Mouse (Mus musculus) heart, embryonic 14.5 days (tissue): ENCODE results near the gene Oas1f. TPM values are rescaled to one million over a fixed set of nuclear protein-coding genes. Genes with fewer than 3 reads are reported as not detected.
"Not testable (repeated sequence)": the region's sequence is repeated elsewhere in the genome, so short reads cannot be mapped to it uniquely, and the experiment has no call there.

ENCODE experiments used
- ATAC-seq: fragments of 200-750 bp; cut with Nextera tagmentation; 2 replicates; pipeline ENCODE4 v1.8.0; 2017; ENCODE audit warnings: low read depth, moderate TSS enrichment; ENCODE audit not compliant: insufficient number of reproducible peaks, insufficient read depth, low FRiP score
- H3K27ac ChIP-seq, 2 experiments: fragments of 200-500 bp in 1 of 2; fragments of 300-500 bp in 1 of 2; sonication (generic) in 1 of 2; replicated peaks in 1 of 2; 2 replicates each; pipeline ENCODE4 v1.5.1; 2012 to 2014; ENCODE audit warnings: low read depth in 2 of 2, low read length in 2 of 2, control low read depth in 1 of 2, mild to moderate bottlenecking in 1 of 2, mixed read lengths in 1 of 2; ENCODE audit not compliant: control insufficient read depth in 1 of 2, insufficient read depth in 1 of 2
- H3K27me3 ChIP-seq: fragments of 300-500 bp; sonication (generic); 2 replicates; pipeline ENCODE4 v1.6.1; 2014; ENCODE audit warnings: mild to moderate bottlenecking, low read length, control low read depth; ENCODE audit not compliant: control insufficient read depth, insufficient read depth
- H3K36me3 ChIP-seq: fragments of 300-500 bp; sonication (generic); 2 replicates; pipeline ENCODE4 v1.6.1; 2014; ENCODE audit warnings: mild to moderate bottlenecking, control low read depth, low read length, mixed read lengths; ENCODE audit not compliant: control insufficient read depth, insufficient read depth
- H3K4me1 ChIP-seq, 2 experiments: fragments of 200-500 bp in 1 of 2; fragments of 300-500 bp in 1 of 2; sonication (generic) in 1 of 2; 2 replicates each; pipeline ENCODE4 v1.6.1; 2012 to 2014; ENCODE audit warnings: low read length in 2 of 2, control low read depth in 1 of 2, mixed read lengths in 1 of 2; ENCODE audit not compliant: control insufficient read depth in 2 of 2, insufficient read depth in 2 of 2
- H3K4me2 ChIP-seq: fragments of 300-500 bp; sonication (generic); 2 replicates; pipeline ENCODE4 v1.6.1; 2014; ENCODE audit warnings: mild to moderate bottlenecking, low read length
- H3K4me3 ChIP-seq, 2 experiments: fragments of 200-500 bp in 1 of 2; fragments of 300-500 bp in 1 of 2; sonication (generic) in 1 of 2; 2 replicates each; pipeline ENCODE4 v1.5.1; 2012 to 2014; ENCODE audit warnings: low read length in 2 of 2, mild to moderate bottlenecking in 2 of 2, control low read depth in 1 of 2, low read depth in 1 of 2, moderate library complexity in 1 of 2; ENCODE audit not compliant: control insufficient read depth in 1 of 2, insufficient read depth in 1 of 2
- H3K9ac ChIP-seq: fragments of 300-500 bp; sonication (generic); 2 replicates; pipeline ENCODE4 v1.6.1; 2014; ENCODE audit warnings: mild to moderate bottlenecking, low read length
- H3K9me3 ChIP-seq: fragments of 300-500 bp; sonication (generic); 2 replicates; pipeline ENCODE4 v1.6.1; 2016; ENCODE audit warnings: low read length, control low read depth; ENCODE audit not compliant: control insufficient read depth
- WGBS: fragments of 180-500 bp; shearing (Covaris S2); extraction: QIAGEN DNeasy Blood & Tissue Kit; methylation state at CpG from one replicate; pipeline ENCODE4 v1.1.7; 2014; 5-methylcytosine and 5-hydroxymethylcytosine counted together
- polyA plus RNA-seq: library from polyadenylated mRNA; unstranded; fragments of >200 nt; fragmentation: Nextera tagmentation; extraction: Ambion mirVana; gene quantifications from 2 replicates; pipeline ENCODE4 v1.2.1, GENCODE M21; 2014

Oas1f gene
- polyA plus RNA-seq, result not detected in 2 replicates

DNA sequence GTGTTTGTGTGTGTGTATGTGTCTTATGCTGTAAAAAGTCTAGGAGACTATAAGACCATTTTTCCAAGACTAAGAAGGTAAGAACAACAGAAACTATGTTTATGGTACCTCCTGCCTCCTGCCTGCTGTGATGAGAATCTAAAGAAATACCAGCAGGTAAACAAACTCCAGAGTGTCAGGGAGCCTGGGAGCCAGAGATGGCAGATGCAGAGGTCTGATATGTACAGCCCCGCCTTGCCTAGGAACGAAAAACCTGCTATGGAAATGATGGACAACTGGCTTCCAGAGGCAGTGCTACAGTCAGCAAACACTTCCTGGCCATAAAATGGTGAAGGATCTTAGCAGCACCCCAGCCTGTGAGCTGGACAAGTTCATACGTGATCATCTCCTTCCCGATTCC is at the start of gene Oas1f:
Gene Oas1f, plus strand, starts transcription at position 301 of the 400 bp plus-strand sequence.
- no peaks in the 10 kb centered on the region for H3K36me3 ChIP-seq
- H3K4me1 ChIP-seq, result no peaks in the 10 kb centered on the region
- H3K9me3 ChIP-seq, result 0 out of 2 replicates have a peak, but pooled peaks cover 4% of the 10 kb centered on the region
- H3K9ac ChIP-seq, result no peak within 1 kb of the TSS
- WGBS, result 75% methylated on average over 4 of the region's 4 CpGs
- no peak within 1 kb of the TSS for H3K27ac ChIP-seq
- no peak for ATAC-seq
- no peak within 1 kb of the TSS for H3K4me3 ChIP-seq
- H3K4me2 ChIP-seq, result no peak within 1 kb of the TSS
- H3K27me3 ChIP-seq, result no peaks in the 10 kb centered on the region

DNA sequence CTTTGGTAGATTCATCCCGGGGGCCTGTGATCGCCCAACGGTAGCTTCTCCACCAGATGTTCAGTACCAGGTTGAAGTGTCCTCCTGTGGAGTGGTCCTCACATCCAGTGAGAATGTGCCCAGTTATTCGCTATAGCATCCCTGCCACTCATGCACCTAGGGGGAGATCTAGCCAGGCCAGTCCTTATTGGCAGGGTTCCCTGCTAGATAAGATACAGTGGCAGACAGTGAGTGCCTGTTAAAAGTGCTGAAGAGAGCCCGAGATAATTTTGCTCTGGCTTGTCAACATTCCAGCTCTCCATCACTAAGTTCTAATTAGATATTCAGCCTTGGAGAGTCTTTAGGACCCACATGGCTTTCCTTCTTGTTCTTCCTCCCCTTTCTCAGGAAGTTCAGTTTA is 49.0 kb upstream of the Oas1f start:
- H3K4me1 ChIP-seq, result not testable (repeated sequence)

DNA sequence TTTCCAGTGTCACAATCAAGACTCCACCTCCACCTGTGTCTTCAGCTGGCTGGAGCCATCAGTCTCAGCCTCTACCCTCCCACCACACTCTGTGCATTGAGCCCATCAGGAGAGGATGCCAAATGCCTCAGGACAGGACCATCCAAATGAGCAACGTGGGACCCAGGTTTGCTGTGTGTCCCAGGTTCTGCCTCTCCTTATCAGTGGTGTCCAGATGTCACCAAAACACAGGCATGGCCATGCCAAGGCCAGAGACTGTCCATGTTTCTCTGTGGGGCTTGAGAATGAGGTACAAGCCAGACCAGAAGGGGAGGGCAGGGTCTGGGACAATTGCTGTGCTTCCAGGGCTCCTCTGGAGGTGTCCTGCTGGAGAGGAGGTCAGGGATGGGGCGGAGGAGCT is 48.2 kb upstream of the Oas1f start:
- H3K27me3 ChIP-seq, result peaks cover 22% of the 10 kb centered on the region
- H3K27ac ChIP-seq, H3K9ac ChIP-seq, H3K36me3 ChIP-seq, H3K4me2 ChIP-seq, H3K9me3 ChIP-seq, H3K4me1 ChIP-seq, ATAC-seq, H3K4me3 ChIP-seq: not testable (repeated sequence)
- WGBS, result 65% methylated on average over 2 of the region's 2 CpGs

More for the DNA sequence above, 49.0 kb upstream of the Oas1f start:
- not testable (repeated sequence) for H3K4me2 ChIP-seq, ATAC-seq, H3K9me3 ChIP-seq, H3K9ac ChIP-seq, H3K27ac ChIP-seq, H3K36me3 ChIP-seq, H3K4me3 ChIP-seq
- WGBS, result 36% methylated on average over 5 of the region's 5 CpGs
- H3K27me3 ChIP-seq, result peaks cover 18% of the 10 kb centered on the region

DNA sequence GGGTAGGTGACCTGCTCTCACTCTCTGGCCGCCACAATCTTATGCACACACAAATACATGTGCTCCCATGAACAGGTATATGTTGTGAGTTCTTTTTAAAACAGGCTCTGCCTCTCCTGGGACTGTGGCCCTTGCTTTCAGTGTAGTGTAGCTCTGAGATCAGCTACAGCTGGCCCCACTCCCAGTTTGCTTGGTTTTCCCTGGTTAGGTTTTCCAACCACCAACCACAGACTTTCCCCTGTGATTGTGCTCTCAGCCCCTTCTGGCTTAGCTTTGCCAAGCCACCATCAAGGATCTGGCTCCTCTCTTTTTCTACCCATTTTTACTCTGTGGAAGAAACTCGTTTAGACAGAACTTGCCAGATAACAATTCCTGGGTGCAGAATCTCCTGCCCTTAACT is 43.6 kb upstream of the Oas1f start:
- Histone ChIP-seq H3K4me2 (no peak overlapping the region), H3K4me1 (no peaks in the 10 kb centered on the region), H3K9me3 (no peaks in the 10 kb centered on the region), H3K36me3 (no peaks in the 10 kb centered on the region), H3K27ac (no peak overlapping the region), H3K9ac (no peak overlapping the region), H3K4me3 (no peak overlapping the region), H3K27me3 (peaks cover 22% of the 10 kb centered on the region)
- no peak for ATAC-seq
- WGBS, result 57% methylated on average over 2 of the region's 2 CpGs

DNA sequence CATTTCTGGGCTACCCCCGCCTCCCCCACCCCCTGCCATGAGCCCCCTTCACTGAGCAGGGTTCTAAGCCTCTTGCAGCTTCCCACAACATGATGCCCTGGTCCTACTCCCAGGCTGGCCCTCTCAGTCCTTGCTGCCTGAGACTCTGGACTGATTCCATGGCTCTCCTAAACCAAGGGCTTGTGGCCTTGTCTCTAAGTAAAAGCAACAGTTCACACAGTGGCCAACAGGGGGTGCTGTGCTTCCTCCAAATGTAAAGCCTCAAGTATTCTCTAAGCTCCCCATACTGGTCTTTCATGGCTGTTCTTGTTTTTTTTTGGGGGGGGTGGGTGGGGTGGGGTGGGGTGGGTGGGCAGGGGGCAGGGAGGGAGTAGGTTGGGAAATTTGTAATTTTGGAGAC is 40.7 kb upstream of the Oas1f start:
- Histone ChIP-seq H3K27me3 (peaks cover 10% of the 10 kb centered on the region; the same call in 1 of the 2 replicates), H3K36me3 (no peaks in the 10 kb centered on the region), H3K4me1 (no peaks in the 10 kb centered on the region), H3K4me3 (no peak overlapping the region), H3K4me2 (no peak overlapping the region), H3K9me3 (no peaks in the 10 kb centered on the region), H3K9ac (no peak overlapping the region), H3K27ac (no peak overlapping the region)
- ATAC-seq, result no peak
- 82% methylated on average over 1 of the region's 1 CpGs for WGBS

DNA sequence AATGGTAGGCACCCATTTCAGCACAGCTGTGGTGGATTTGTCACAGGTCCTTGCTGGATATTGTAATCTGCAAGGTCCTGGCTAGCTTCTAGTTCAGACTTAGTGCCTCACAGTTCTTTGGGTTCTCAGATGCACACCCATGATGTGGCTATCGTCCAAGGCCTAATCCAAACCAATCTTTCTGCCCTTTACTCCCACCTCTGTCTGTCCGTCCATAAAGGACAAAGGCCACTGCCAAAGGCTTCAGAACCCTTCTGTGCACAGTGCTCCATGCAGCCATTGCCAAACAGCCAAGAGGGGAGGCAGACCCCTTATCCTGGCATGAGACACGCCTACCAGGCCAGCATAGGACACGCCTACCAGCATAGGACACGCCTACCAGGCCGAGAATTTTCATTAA is 38.0 kb upstream of the Oas1f start:
- no peak overlapping the region for H3K27ac ChIP-seq
- no peak for ATAC-seq
- no peaks in the 10 kb centered on the region for H3K9me3 ChIP-seq
- no peaks in the 10 kb centered on the region for H3K36me3 ChIP-seq
- no peak overlapping the region for H3K4me3 ChIP-seq
- H3K4me1 ChIP-seq, result peaks cover 4 to 7% of the 10 kb centered on the region in 2 experiments; a peak in 2 of 4 replicates
- no peak overlapping the region for H3K4me2 ChIP-seq
- no peak overlapping the region for H3K9ac ChIP-seq
- H3K27me3 ChIP-seq, result no peaks in the 10 kb centered on the region
- WGBS, result 41% methylated on average over 6 of the region's 6 CpGs

DNA sequence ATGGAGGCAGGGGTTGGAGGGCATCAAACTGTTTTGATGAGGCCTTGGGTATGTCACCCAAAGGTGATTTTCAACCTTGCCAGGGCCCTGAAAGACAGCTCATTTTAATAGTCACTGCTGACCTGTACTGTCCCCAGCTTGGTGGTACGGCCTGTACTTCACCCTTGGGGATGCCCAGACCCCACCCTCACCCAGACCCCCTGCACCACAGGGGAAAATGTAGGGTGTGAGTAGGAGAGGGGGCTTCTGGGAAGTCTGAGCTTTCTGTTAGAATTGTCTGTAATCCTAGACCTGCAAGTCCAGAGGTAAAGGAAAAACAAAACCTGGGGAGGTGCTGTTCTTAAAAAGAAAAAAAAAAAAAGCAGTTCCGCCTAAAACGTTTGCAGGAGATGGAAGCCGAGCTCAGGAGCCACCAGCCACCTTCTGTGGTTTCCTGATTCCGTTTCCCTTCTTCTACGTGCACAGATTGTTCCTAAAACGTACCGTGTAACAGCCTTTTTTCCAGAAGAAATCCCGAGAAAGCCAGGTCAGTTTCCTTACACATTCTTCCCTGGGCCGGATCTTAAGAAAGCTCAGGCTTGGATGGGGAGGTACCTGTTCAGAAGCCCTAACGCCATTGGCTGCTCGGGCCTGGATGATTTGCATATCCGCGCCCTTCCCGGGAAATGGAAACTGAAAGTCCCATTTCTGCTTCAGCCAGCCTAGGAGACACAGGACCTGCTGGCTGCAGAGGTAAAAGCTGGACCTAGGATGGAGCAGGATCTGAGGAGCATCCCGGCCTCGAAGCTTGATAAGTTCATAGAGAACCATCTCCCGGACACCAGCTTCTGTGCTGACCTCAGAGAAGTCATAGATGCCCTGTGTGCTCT is 35.0 kb upstream of the Oas1f start, which contains the start of gene Oas1c:
Gene Oas1c, minus strand, starts transcription at position 564 of the 869 bp plus-strand sequence.
- no peaks in the 10 kb centered on the region for H3K36me3 ChIP-seq
- peak within 1 kb of the TSS; percentile 66 for H3K9ac ChIP-seq
- peaks cover 4 to 7% of the 10 kb centered on the region in 2 experiments; a peak in 2 of 4 replicates for H3K4me1 ChIP-seq
- 0 out of 2 replicates have a peak, but pooled peaks have one; percentile 52 for ATAC-seq
- WGBS, result 6% methylated on average over 18 of the region's 18 CpGs
- peak within 1 kb of the TSS; percentile 41 to 44 for H3K4me3 ChIP-seq
- H3K4me2 ChIP-seq, result peak within 1 kb of the TSS; percentile 67
- no peaks in the 10 kb centered on the region for H3K9me3 ChIP-seq
- H3K27me3 ChIP-seq, result no peaks in the 10 kb centered on the region
- 0 out of 4 replicates have a peak within 1 kb of the TSS, but pooled peaks of 1 of the 2 experiments have one; percentile 26 for H3K27ac ChIP-seq
